Mouse (Mus musculus): Measurements from ENCODE around the gene Fn3k. TPM values are rescaled to one million over a fixed set of nuclear protein-coding genes. Genes with fewer than 3 reads are reported as not detected.

Gene Fn3k
- 24.1 and 24.7 TPM in 2 replicates for polyA plus RNA-seq (2012)

DNA sequence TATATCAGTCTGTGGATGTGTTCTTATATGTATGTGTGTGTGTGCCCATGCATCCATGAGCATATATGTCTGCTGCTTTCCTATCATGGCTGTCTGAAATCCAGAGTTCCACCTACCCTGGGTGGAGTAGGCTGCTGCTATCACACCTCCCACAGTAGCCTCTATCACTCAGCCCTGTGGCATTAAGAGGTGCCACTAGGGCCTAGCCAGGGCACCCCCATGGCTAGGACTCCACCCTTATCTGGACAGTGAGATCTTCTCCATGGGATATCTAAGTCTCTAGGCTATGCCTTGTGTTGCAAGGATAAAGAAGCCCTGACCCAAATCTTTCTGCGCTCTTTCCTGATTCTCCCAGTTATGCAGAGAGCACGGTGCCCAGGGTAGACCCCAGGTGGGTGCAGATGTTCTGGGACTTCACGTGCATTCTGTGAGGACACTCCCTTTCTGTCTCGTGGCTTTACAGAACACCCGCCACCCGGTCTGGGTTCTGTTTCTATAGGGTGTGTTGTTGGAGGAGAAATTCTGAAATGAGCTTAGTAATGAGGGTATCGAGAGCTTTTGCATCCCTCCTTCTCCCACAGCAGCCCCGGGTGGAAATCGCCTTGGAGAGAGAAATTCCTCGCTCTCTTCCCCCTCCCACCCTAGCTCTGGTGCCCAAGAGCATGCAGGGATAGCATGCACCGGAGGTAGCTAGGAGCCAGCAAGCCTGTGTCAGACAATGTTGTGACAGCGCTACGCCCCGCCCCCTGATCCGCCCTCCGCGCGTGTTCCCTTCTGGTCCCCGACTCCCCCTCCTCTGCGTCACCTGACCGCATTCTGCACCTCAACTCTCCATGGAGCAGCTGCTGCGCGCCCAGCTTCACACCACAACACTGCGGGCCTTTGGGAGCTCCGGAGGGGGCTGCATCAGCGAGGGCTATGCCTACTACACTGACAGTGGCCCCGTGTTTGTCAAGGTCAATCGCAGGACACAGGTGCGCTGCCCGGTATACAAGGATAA is at the start of gene Fn3k:
Gene Fn3k (plus strand): TSS at position 758 of the 1,000 bp plus-strand sequence.
- no peaks in the 10 kb centered on the region for H3K9me3 ChIP-seq (ENCODE audit: control insufficient read depth, low read length)
- TF ChIP-seq TAL1 (IDR thresholded peaks at IDR 0.05; ENCODE audit: low read length): peak; percentile 74
- peak; percentile 93 for TF ChIP-seq GATA1 (IDR thresholded peaks at IDR 0.05; ENCODE audit: low read length)
- H3K4me1 ChIP-seq (ENCODE audit: control insufficient read depth): peaks cover 90% of the 10 kb centered on the region
- H3K36me3 ChIP-seq (ENCODE audit: control insufficient read depth): peaks cover 88% of the 10 kb centered on the region
- no peaks in the 10 kb centered on the region for H3K27me3 ChIP-seq (ENCODE audit: control insufficient read depth)
- H3K4me3 ChIP-seq (replicated peaks): peak within 1 kb of the TSS; percentile 83

DNA sequence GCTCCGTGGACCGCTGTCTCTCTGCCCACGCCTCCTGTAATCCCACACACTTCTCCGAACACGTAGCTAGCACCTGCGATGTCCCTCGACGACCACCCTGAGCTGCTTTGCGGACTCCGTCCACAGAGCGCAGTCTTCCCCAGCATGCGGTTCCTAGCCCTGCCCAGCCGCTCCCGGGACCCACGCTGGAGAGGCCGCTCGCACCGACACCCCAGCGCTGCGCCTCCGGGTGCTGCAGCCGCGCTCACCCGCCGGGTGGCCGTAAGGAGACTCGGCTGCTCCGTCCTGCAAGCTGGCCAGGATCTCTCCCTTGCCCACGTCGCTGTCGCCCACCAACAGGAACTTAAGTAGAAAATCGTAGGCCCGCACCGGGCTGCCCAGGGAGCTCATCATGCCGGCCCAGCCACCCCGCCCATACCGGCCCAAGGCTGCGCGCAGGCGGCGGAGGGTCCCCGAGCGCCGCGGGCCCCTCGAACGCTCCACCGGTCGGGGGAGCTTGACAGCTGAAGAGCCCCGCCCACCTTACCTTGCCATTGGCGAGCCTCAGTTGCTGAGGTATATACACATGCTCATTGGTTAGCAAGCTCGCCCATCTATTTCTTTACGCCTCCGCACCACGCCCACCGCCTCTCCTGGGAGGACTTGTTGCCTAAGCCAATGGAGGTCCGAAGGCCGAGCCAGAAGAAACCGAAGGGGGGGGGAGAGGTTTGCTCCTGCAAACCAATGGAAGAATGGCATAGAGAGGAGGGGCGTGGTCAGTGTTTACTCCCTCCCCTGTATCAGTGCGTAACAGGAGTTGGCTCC is 46.8 kb upstream of the Fn3k start, which contains the start of gene Rab40b:
Gene Rab40b (minus strand): TSS at position 502 of the 804 bp plus-strand sequence.
- peaks cover 48% of the 10 kb centered on the region for H3K27me3 ChIP-seq (ENCODE audit: control insufficient read depth)
- H3K4me1 ChIP-seq (ENCODE audit: control insufficient read depth): peaks cover 35% of the 10 kb centered on the region
- H3K4me3 ChIP-seq (replicated peaks): peak within 1 kb of the TSS; percentile 74
- TF ChIP-seq GATA1 (IDR thresholded peaks at IDR 0.05; ENCODE audit: low read length) (no peak), TAL1 (IDR thresholded peaks at IDR 0.05; ENCODE audit: low read length) (no peak)
- no peaks in the 10 kb centered on the region for H3K9me3 ChIP-seq (ENCODE audit: control insufficient read depth, low read length)
- no peaks in the 10 kb centered on the region for H3K36me3 ChIP-seq (ENCODE audit: control insufficient read depth)

DNA sequence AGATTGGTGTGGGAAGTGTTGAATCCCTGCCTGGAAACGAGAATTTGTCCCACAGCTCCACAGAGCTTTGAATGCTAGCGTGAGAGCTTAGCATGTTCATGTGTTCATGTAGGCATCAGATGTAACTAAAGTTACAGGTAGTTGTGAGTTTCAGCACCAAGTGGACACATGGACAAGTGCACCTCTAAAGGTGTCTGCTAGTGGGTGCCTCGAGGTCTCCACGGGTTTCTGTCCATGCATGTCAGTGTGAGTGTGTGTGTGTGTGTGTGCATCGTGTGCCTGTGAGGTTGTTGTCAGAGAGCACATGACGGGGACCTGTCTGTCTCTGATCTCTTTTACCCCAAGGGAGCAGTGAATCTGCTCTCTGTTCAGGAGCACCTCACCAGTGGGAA is 46.2 kb upstream of the Fn3k start:
- TF ChIP-seq GATA1 (IDR thresholded peaks at IDR 0.05; ENCODE audit: low read length): no peak
- TF ChIP-seq TAL1 (IDR thresholded peaks at IDR 0.05; ENCODE audit: low read length): no peak
- peak overlapping the region; percentile 74 for H3K4me3 ChIP-seq (replicated peaks)

DNA sequence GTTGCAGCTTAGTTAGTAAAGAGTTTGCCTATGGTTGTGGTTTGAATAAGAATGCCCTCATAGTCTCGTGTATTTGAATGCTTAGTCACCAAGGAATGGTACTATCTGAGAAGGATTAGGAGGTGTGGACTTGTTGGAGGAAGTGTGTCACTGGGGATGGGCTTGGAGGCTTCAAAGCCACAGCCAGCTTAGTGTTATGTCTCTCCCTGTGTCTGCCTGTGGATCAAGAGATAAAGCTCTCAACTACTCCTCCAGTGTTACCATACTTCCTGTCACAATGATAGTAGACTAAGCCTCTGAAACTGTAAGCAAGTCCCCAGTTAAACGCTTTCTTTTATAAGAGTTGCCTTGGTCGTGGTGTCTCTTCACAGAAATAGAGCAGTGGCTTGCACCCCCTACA is 43.9 kb upstream of the Fn3k start:
- H3K27me3 ChIP-seq (ENCODE audit: control insufficient read depth): peaks cover 39% of the 10 kb centered on the region
- H3K4me1 ChIP-seq (ENCODE audit: control insufficient read depth): peaks cover 38% of the 10 kb centered on the region
- H3K9me3 ChIP-seq (ENCODE audit: control insufficient read depth, low read length): no peaks in the 10 kb centered on the region
- no peaks in the 10 kb centered on the region for H3K36me3 ChIP-seq (ENCODE audit: control insufficient read depth)
- TF ChIP-seq TAL1 (IDR thresholded peaks at IDR 0.05; ENCODE audit: low read length): no peak
- no peak for TF ChIP-seq GATA1 (IDR thresholded peaks at IDR 0.05; ENCODE audit: low read length)
- H3K4me3 ChIP-seq (replicated peaks): no peak overlapping the region

More for the DNA sequence above, 46.2 kb upstream of the Fn3k start:
- Histone ChIP-seq H3K36me3 (ENCODE audit: control insufficient read depth) (no peaks in the 10 kb centered on the region), H3K27me3 (ENCODE audit: control insufficient read depth) (peaks cover 48% of the 10 kb centered on the region), H3K9me3 (ENCODE audit: control insufficient read depth, low read length) (no peaks in the 10 kb centered on the region), H3K4me1 (ENCODE audit: control insufficient read depth) (peaks cover 36% of the 10 kb centered on the region)

DNA sequence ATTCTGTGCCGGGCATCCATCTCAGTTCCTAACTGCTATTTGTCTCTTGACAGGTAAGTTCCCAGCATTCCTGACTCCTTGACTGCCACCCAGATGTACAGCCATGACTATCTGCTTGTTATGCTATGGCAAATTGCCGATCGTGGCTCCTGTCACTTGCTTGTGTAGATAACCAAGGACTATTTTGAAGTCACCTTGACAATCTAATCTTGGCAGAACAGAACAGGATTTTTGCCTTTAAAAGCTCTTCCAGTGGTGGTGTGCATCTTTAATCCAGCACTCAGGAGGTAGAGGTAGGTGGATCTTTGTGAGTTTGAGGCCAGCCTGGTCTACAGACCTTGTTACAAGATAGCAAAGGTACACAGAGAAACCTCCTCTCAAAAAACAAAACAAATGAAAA is 42.3 kb upstream of the Fn3k start:
- Histone ChIP-seq H3K4me3 (replicated peaks) (no peak overlapping the region), H3K4me1 (ENCODE audit: control insufficient read depth) (peaks cover 32% of the 10 kb centered on the region), H3K27me3 (ENCODE audit: control insufficient read depth) (peaks cover 26% of the 10 kb centered on the region), H3K9me3 (ENCODE audit: control insufficient read depth, low read length) (no peaks in the 10 kb centered on the region), H3K36me3 (ENCODE audit: control insufficient read depth) (no peaks in the 10 kb centered on the region)
- TF ChIP-seq GATA1 (IDR thresholded peaks at IDR 0.05; ENCODE audit: low read length): no peak
- no peak for TF ChIP-seq TAL1 (IDR thresholded peaks at IDR 0.05; ENCODE audit: low read length)

DNA sequence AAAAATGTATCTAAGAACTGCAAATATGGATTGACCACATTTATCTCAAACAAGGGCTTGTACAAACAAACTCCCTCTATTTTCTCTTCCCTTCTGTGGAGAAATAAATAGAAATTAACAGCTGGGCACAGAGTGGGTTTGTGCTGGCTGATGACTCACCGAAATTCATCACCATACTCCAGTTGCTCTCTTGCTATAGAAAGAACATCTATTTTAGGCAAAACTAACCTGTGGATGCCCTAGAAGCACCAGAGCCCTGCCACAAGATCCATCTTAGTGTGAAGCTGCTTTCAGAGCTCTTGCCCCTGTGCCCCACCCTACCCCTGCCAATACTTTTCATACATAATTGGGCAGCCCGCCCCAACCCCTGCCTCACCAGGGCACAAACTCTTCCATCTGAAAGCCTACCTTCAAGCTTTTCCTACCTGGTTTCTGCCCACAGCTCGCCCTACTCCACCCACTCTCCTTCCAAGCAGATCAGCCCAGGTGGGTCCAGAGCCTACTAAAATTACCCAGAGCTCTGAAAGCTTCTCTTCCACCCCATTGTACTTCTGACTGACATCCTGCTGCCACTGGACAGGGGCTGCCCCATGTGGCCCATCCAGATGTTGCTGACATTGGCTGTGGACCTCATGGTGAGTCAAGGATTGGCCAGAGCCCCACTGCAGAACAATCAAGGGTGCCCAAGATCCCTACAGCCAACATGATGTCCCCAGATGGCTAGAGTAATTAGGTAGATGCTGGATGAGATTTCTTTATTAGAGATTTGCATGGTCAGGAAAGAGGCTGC is 27.2 kb upstream of the Fn3k start:
- peaks cover 3% of the 10 kb centered on the region for H3K4me1 ChIP-seq (ENCODE audit: control insufficient read depth)
- peaks cover 62% of the 10 kb centered on the region for H3K27me3 ChIP-seq (ENCODE audit: control insufficient read depth)
- TF ChIP-seq TAL1 (IDR thresholded peaks at IDR 0.05; ENCODE audit: low read length) (no peak), GATA1 (IDR thresholded peaks at IDR 0.05; ENCODE audit: low read length) (no peak)
- no peaks in the 10 kb centered on the region for H3K36me3 ChIP-seq (ENCODE audit: control insufficient read depth)
- H3K9me3 ChIP-seq (ENCODE audit: control insufficient read depth, low read length): no peaks in the 10 kb centered on the region
- H3K4me3 ChIP-seq (replicated peaks): no peak overlapping the region

DNA sequence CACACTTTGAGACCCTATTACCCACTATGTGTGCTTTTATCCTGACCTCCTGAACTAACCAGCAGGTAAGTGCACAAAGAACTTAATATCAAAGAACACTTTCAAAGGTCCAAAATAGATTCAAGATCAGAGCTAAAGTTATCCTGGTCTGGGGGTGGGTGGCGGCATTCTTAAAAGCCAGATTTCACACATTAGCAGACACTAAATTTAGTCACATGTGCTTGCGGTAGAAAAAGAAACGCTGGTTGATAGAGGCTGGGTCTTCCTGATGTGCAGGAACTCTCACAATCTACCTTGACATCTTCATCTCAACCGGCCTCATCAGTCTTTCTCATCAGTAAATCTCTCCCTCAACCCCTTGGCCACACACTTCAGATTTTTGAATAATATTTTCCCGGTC is 20.0 kb upstream of the Fn3k start:
- Histone ChIP-seq H3K4me1 (ENCODE audit: control insufficient read depth) (peaks cover 19% of the 10 kb centered on the region), H3K4me3 (replicated peaks) (no peak overlapping the region), H3K27me3 (ENCODE audit: control insufficient read depth) (peaks cover 55% of the 10 kb centered on the region), H3K36me3 (ENCODE audit: control insufficient read depth) (no peaks in the 10 kb centered on the region), H3K9me3 (ENCODE audit: control insufficient read depth, low read length) (no peaks in the 10 kb centered on the region)
- TF ChIP-seq TAL1 (IDR thresholded peaks at IDR 0.05; ENCODE audit: low read length) (no peak), GATA1 (IDR thresholded peaks at IDR 0.05; ENCODE audit: low read length) (no peak)

DNA sequence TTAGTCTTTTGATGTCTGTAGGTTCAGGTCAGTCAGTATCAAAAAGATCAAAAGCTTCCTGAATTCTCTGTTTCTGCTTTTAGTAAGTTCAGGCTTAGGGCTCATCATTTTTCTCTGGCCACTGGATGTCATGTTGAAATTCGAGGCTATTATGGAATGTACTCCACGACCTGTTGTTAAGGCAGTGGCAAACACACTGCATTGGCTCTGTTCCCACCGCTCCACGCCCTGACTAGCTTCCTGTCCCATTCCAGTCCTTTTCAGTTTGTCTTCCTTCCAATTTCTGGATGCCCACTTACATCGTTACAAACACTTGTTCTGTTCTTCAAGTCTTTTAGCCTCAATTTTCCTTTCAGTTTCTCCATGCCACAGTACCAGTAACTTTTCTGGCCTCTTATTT is 19.4 kb upstream of the Fn3k start:
- H3K36me3 ChIP-seq (ENCODE audit: control insufficient read depth): no peaks in the 10 kb centered on the region
- H3K27me3 ChIP-seq (ENCODE audit: control insufficient read depth): peaks cover 50% of the 10 kb centered on the region
- H3K4me1 ChIP-seq (ENCODE audit: control insufficient read depth): peaks cover 24% of the 10 kb centered on the region
- TF ChIP-seq TAL1 (IDR thresholded peaks at IDR 0.05; ENCODE audit: low read length) (no peak), GATA1 (IDR thresholded peaks at IDR 0.05; ENCODE audit: low read length) (no peak)
- no peak overlapping the region for H3K4me3 ChIP-seq (replicated peaks)
- no peaks in the 10 kb centered on the region for H3K9me3 ChIP-seq (ENCODE audit: control insufficient read depth, low read length)

Data from erythroblast, embryonic 14.5 days (primary cell).